Mouse (Mus musculus) ovary, adult 2 months (tissue): ENCODE measurements around the gene Olfr1316. TPM values are rescaled to one million over a fixed set of nuclear protein-coding genes. Genes with fewer than 3 reads are reported as not detected.

ENCODE experiments used
- polyA plus RNA-seq: library from polyadenylated mRNA; depleted of rRNA; stranded (reverse); fragments of >200 nt; gene quantifications from 2 replicates; pipeline ENCODE4 v1.2.3, GENCODE M21; 2012; rRNA removed

The Olfr1316 gene
- polyA plus RNA-seq = not detected in 2 replicates

DNA sequence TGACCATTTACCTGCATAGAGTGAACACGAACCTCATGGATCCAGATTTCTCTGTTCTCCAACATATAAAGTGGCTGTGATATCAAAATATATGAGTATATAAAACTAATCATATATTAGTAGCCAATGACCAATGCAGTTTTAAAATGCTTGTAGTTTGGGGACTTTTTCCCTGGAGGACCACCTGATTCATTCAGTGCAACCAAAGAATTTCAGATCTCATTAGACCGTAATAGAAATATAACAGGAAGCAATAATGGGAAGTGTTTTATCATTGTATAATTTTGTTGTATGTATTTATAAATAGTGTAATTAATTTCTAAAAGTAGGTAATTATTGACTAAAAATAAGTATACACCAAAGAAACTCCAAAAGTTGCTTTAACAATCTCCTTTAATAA lies at the start of gene Olfr1316:
Gene Olfr1316, minus strand, starts transcription at position 101 of the 400 bp plus-strand sequence.

DNA sequence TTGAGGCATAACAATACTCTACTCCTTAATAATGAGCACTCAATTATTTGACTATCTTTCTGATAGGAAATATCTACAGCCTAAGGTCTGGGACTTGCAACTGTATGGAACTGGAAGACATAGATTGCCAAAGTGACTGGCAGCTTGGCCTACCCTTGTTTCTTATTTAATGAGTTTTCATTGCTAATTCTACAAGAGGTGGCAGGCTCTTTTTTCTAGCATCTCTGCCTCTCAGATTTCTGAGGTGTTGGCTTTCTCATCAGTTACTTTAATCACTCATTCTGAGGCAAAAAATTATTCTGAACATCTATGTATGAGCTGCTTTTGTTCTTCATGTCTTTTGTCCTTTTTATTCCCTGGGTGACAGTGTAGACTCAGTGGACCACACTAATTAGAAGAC lies 19.1 kb upstream of the Olfr1316 start, which contains the start of gene Olfr1318:
Gene Olfr1318, plus strand, starts transcription at position 301 of the 400 bp plus-strand sequence.

DNA sequence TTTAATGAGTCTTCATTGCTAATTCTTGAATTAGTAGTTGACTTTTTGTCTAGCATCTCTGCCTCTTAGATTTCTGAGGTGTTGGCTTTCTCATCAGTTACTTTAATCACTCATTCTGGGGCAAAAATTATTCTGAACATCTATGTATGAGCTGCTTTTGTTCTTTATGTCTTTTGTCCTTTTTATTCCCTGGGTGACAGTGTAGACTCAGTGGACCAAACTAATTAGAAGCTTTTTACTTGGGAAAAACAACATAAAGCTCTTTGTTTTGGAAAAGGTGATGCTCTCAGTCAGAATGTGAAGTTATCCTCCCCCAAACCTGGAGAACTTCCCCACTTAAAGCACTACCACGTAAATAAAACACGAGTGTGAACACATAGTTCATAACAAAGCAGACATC lies 5.3 kb upstream of the Olfr1316 start, which contains the start of gene Olfr1317:
Gene Olfr1317, plus strand, starts transcription at position 301 of the 400 bp plus-strand sequence.

DNA sequence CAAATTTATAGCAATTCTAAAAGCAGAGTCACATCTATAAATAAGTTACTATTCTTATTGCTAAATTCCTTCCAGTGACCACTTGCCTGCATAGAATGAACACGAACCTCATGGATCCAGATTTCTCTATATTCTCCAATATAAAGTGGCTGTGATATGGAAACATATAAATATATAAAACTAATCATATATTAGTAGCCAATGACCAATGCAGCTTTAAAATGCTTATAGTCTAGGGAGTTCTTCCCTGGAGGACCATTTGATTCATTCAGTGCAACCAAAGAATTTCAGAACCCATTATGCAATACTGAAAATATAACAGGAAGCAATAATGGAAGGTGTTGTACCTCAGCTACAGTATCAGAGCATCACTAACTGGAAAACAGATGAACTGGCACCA lies 19.4 kb downstream of the Olfr1316 start, which contains the start of gene Olfr1315-ps1:
Gene Olfr1315-ps1, minus strand, starts transcription at position 101 of the 400 bp plus-strand sequence.

DNA sequence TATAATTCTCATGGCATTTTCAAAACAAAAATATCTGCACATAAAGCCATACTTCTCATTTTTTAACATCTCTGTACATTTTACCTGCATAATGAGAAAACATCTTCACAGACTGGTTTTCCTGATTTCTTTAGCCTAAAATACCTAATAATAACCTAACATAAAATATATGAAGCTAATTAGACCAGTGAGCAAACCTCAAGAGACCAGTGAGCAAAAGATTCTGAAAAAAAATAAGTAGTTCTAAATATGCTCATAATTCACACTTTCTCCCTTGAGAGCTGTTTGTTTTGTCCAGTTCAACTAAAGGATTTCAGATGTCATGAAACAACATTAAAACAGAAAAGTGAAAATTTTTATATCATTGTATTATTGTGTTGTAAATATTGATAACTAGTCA lies 38.1 kb downstream of the Olfr1316 start, which contains the start of gene Olfr1314:
Gene Olfr1314, minus strand, starts transcription at position 101 of the 400 bp plus-strand sequence.

DNA sequence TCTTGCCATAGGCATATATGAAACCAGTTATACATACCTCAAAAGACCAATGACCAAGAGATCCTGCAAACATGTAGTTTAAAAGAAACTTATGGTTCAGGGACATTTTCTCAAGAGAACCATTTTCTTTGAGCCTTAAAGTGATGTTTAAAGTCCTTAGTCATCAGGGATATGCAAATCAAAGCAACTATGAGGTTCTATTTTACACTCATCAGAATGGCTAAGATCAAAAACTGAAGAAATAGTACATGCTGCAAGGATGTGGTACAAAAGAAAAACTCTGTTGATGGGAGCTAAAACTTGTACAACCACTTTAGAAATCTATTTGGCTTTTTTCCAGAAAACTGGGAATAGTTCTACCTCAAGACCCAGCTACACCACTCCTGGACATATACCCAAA lies 57.0 kb downstream of the Olfr1316 start, which contains the start of gene Olfr1313:
Gene Olfr1313, minus strand, starts transcription at position 101 of the 400 bp plus-strand sequence.

Other genes with a start within 250 kb of the Olfr1316 start
- not detected in 2 replicates for gene Olfr1306, start 218.7 kb downstream of the Olfr1316 start, polyA plus RNA-seq
- gene Olfr1307, start 185.5 kb downstream of the Olfr1316 start, polyA plus RNA-seq = not detected in 2 replicates
- not detected in 2 replicates for gene Olfr1308, start 170.0 kb downstream of the Olfr1316 start, polyA plus RNA-seq
- not detected in 2 replicates for gene Olfr1309, start 144.7 kb downstream of the Olfr1316 start, polyA plus RNA-seq
- not detected in 2 replicates for gene Olfr1310, start 122.3 kb downstream of the Olfr1316 start, polyA plus RNA-seq
- not detected in 2 replicates for gene Olfr1311, start 110.6 kb downstream of the Olfr1316 start, polyA plus RNA-seq
- gene Olfr1312, start 84.7 kb downstream of the Olfr1316 start, polyA plus RNA-seq = not detected in 2 replicates
- not detected in 2 replicates for gene Olfr1313, start 57.1 kb downstream of the Olfr1316 start, polyA plus RNA-seq
- not detected in 2 replicates for gene Olfr1314, start 38.2 kb downstream of the Olfr1316 start, polyA plus RNA-seq
- gene Olfr1315-ps1, start 19.5 kb downstream of the Olfr1316 start, polyA plus RNA-seq = not detected in 2 replicates
- gene Olfr1317, start 5.4 kb upstream of the Olfr1316 start, polyA plus RNA-seq = not detected in 2 replicates
- not detected in 2 replicates for gene Olfr1318, start 19.2 kb upstream of the Olfr1316 start, polyA plus RNA-seq
- gene Lpcat4, start 104.5 kb upstream of the Olfr1316 start, polyA plus RNA-seq = 54.9 and 64.4 TPM in 2 replicates
- not detected in 2 replicates for gene Nutm1, start 124.3 kb upstream of the Olfr1316 start, polyA plus RNA-seq
- gene Nop10, start 126.9 kb upstream of the Olfr1316 start, polyA plus RNA-seq = 32.4 and 73.0 TPM in 2 replicates
- 28.4 and 34.6 TPM in 2 replicates for gene Slc12a6, start 130.8 kb upstream of the Olfr1316 start, polyA plus RNA-seq
- not detected in 2 replicates for gene Gm21985, start 131.3 kb upstream of the Olfr1316 start, polyA plus RNA-seq
- gene Emc4, start 233.1 kb upstream of the Olfr1316 start, polyA plus RNA-seq = 103 TPM in 2 replicates
- gene Katnbl1, start 244.2 kb upstream of the Olfr1316 start, polyA plus RNA-seq = 0.42 and 0.75 TPM in 2 replicates